Mouse (Mus musculus) adrenal gland, postnatal 25 days (tissue): Measurements from ENCODE around the gene Mctp2. TPM values are rescaled to one million over a fixed set of nuclear protein-coding genes. Genes with fewer than 3 reads are reported as not detected.

ENCODE experiments used
- DNase-seq: peaks from one replicate; pipeline ENCODE4 v3.0.0; 2021; ENCODE audit warnings: mixed read lengths
- total RNA-seq: library from RNA; stranded (reverse); gene quantifications from 2 replicates; pipeline ENCODE4 v1.2.3, GENCODE M21; 2021

Gene Mctp2
- total RNA-seq, 1 experiment from 2014 or later = 1.4 TPM

DNA sequence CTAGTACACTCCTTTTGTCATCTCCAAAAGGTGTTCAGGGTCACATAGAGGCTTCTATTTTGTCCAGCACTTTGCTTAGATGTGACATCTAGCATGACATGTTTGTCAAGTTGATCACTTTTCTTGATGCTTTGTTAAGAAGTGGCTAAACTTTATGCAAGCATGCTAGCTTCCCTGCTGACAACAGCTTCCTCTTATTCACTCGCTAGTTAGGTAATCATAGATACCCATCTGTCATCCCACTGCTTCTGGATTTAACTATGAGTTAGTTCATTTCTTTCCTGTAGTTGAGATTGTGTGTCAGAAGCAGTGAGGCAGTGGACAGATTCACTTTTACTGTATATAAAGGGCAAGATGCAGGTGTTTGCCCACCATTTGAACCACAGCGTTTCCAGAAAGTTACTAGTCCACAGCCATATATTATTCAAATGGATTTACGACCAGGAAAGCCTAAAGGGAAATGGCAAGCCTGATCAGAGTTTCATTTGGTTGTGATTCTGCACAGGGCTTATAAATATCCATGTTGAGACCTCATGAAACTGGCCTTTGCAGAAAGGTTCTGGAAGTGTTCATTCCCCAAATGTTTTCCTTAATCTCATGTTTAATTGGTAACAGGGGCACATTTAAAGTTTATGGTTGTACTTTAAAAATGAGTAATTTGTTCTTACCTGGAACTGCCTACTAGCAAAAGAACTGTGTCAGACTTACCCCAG, 216.8 kb downstream of the Mctp2 start:
- no peak for DNase-seq

DNA sequence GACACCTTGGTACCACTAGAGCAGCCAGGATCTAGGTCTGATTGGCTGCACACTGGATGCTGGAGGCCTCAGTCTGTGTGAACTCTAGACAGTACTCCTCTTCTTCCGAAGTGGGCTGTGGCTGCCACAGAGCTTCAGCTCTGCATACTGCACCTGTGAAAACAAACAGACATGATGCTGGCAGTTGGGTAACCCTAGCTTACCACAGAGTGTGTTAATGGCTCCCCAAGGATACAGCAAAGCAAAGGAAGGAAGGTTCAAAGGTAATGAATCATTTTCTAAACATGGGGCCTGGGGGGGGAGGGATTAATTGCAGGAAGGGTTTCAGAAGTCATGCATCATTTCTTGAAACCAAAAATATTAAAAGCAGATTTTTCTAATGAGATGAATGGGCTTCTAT, 225.7 kb downstream of the Mctp2 start:
- DNase-seq = no peak

DNA sequence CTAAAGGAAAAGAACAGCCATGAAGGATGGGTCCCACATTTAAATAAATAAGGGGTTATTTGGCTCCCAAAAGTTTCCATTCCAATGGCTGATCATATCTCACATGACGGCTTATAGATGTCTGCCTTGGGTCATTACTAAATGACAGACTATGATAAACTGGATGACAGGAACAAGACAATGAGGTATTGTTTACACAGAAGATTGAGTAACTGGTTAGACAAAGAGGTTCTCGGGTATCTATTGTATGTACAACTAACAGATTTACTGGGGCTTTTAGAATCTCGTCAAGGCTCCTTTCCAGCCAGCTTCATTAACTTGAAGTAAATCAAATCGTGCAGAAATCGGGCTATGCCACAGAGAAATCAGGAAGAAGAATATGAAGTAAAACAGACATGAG, 227.5 kb downstream of the Mctp2 start:
- DNase-seq = no peak

DNA sequence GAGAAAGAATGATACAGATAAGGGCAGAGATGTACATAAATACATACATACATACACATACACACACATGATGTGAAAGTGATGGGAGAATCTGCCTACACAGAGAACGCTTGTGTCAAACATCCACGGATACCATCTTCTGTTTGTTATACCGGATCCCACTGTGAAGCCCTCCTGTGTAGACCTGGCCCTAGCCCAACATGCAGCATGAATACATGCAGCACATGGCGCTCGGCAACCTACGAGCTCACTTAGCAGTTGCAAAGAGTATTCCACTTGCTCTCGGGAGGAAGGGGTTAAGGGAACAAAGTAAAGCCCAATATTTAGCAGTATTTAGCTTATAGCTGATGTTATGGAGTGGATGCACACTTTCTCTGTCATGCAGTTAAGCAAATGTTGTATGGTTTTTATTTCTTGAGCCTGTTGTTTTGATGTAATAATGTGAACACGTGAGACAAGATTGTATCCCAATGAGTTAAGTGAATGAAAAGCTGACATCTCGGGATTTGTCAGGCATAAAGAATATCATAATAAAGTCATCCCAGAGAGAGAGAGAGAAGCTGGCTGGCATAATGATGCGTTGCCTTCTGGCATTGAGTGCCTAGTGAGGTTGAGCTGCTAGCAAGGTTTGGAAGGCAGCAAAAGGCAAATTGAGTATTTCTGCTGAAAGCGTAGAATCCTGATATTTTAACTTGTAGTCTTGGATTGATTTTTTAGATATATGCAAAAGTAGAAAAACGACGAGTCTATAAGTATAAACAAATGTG, 234.8 kb downstream of the Mctp2 start:
- DNase-seq = no peak

DNA sequence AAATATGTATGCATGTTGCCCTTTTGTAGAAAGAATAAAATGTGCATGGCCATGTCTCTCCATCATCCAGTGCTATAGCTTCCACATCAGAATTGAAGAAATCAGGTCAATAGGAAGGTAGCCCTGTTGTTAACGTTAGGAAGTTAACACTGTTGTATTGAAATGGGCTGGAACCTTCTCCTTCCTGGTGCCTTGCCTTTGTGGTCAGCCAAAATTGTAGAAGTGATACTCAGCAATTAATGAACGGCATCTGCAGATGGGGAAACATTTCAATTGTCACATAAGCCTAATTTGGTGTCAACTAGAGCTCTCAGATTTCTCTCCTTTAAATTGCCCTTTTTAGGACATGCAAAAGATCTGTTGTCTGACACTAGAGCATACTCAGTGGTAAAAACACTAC, 238.0 kb downstream of the Mctp2 start:
- DNase-seq = no peak

DNA sequence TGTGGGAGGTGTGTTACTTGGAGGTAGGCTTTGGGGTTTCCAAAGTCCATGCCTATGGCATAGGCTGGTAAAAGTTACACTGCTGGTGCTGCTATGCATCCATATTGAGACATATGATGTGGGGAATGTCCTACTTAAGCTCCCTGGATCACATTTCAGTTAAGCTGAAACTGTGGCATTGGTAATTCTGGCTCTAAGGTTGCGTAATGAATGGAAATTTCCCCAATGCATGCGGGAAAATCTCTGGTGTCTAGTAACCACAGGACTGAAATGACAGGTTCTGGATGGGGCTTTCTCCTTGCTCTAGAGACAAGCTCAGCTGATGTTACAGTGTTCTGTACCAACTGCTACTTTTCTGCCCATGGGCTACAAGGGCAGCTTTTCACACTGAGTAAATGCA, 240.1 kb downstream of the Mctp2 start:
- no peak for DNase-seq

DNA sequence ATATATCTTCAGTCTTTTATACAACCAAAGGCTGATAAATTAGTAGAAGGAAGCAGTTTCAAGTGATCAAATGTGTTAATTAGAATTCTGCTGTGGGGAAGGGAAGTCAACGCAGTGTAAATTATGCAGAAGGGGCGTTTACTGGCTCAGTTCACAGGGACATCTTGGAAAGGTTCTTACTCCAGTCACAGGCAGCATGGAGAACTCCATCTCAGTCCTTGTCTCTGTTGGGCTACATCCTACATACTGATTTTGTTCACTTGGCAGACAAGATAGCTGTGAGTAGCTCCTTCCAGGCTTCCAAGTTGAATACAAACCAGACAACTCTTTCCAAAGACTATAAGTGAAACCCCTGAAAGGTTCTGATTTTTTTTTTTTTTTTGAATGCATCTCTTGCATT, 254.6 kb downstream of the Mctp2 start:
- DNase-seq = no peak

DNA sequence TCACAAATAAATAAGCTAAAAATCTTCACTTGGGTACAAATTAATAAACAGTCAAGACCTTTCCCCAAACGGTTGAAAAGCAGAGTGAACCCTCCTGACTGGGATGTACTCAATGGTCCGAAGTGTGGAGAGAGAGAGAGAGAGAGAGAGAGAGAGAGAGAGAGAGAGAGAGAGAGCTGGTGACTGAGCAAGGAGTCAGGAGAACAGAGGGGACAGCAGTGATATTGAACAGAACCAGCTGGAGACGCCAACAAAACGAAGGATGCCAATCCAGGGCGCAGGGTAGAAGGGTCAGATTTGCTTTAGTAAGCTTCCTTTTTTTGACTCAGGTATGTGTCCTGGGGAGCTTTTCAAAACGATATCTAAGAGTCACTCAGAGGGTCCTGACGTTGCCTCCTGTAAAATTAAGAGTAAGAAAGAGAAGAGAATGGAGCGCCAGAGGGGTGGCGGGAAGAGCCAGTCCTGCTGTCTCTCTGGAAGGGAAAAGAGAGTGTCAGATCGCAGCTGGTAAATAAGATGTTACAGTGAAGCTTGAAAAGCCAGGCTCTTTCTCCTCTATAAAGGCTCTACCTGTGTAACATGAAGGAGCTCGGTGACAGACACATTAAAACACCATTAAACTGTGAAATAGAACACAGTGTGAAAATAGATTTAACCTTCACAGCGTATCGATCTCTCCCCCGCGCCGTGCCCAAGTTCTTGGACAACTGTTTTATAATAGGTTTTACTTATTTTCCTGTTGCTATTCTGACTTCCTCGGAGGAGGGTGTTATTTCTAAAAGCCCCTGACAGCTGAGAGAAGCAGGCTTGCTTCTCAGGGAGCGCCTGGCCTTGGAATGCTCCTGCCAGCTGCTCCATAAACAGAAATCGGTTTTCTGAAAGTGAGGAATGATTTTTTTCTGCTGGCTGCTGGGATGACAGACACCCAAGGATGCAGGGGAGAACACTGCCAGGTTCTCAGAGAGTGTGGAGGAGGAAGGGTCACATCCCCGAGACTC, 258.5 kb downstream of the Mctp2 start:
- DNase-seq = no peak
